Mouse (Mus musculus): Measurements from ENCODE around the gene Otud7b. TPM values are rescaled to one million over a fixed set of nuclear protein-coding genes. Genes with fewer than 3 reads are reported as not detected.
"Not testable (repeated sequence)": the region's sequence is repeated elsewhere in the genome, so short reads cannot be mapped to it uniquely, and the experiment has no call there.

The Otud7b gene
- polyA plus RNA-seq, 1 experiment, result 12.5 TPM

GRCm38 (mm10) chr3:96196437-96197128 lies 92.3 kb downstream of the Otud7b start:
- Histone ChIP-seq H3K36me3 (ENCODE audit: control insufficient read depth, insufficient read depth) (no peaks in the 10 kb centered on the region), H3ac (ENCODE audit: control insufficient read depth, insufficient read length, low read depth) (peak overlapping the region; percentile 97), H3K4me3 (ENCODE audit: insufficient read depth, poor library complexity, severe bottlenecking) (peak overlapping the region; percentile 47), H3K79me2 (ENCODE audit: control insufficient read depth, insufficient read depth) (peaks cover 7% of the 10 kb centered on the region), H3K27me3 (ENCODE audit: control insufficient read depth, insufficient read depth, insufficient read length) (no peaks in the 10 kb centered on the region), H3K79me3 (ENCODE audit: low read depth) (no peaks in the 10 kb centered on the region)
- TF ChIP-seq MYOG (IDR thresholded peaks at IDR 0.05; ENCODE audit: control insufficient read depth, extremely low read depth, insufficient read length) (no peak), FOSL1 (IDR thresholded peaks at IDR 0.05; ENCODE audit: insufficient read depth, low read length, poor library complexity, severe bottlenecking) (no peak), MAX (IDR thresholded peaks at IDR 0.05) (no peak), CTCF (IDR thresholded peaks at IDR 0.05; ENCODE audit: control insufficient read depth, insufficient read depth, insufficient read length) (no peak), CEBPB (IDR thresholded peaks at IDR 0.05; ENCODE audit: low read depth) (no peak), USF1 (IDR thresholded peaks at IDR 0.05; ENCODE audit: low read depth) (no peak), MYOD1 (IDR thresholded peaks at IDR 0.05; ENCODE audit: control insufficient read depth, insufficient read length, low read depth) (no peak)

DNA sequence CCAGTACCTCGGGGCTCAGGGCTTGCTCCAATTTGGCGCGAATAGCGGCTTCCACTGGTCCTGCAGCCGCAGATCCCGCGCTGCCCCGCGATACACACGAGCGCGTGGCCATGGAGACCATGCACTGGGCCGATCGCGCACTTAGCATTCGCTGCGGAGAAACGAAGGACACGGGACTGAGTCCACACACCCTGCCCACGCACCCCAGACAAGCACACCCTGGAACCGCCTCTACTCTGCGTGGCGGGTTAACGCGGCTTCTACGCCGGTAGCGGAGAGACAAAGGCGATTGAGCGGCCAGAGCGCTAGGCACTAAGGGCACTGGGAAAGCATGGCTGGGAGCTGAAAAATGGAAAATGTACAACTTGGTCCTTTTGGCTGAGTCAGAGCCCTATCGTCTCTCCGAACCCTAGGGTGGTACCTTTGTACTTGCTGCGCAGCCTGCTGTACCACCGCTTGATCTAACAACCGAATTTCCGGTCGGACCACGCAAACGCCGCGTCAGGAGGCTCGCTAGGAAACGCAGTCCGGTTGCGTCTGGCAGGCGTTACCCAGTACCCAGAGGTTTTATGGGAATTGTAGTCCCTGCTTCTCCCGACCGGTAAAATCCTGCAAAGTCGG lies 92.9 kb downstream of the Otud7b start:
- peak overlapping the region; percentile 47 for H3K4me3 ChIP-seq (ENCODE audit: insufficient read depth, poor library complexity, severe bottlenecking)
- no peaks in the 10 kb centered on the region for H3K36me3 ChIP-seq (ENCODE audit: control insufficient read depth, insufficient read depth)
- no peaks in the 10 kb centered on the region for H3K79me3 ChIP-seq (ENCODE audit: low read depth)
- H3K27me3 ChIP-seq (ENCODE audit: control insufficient read depth, insufficient read depth, insufficient read length), result no peaks in the 10 kb centered on the region
- peak; percentile 85 for TF ChIP-seq MAX (IDR thresholded peaks at IDR 0.05)
- no peak for TF ChIP-seq MYOD1 (IDR thresholded peaks at IDR 0.05; ENCODE audit: control insufficient read depth, insufficient read length, low read depth)
- TF ChIP-seq MYOG (IDR thresholded peaks at IDR 0.05; ENCODE audit: control insufficient read depth, extremely low read depth, insufficient read length), result no peak
- TF ChIP-seq USF1 (IDR thresholded peaks at IDR 0.05; ENCODE audit: low read depth), result no peak
- no peak for TF ChIP-seq FOSL1 (IDR thresholded peaks at IDR 0.05; ENCODE audit: insufficient read depth, low read length, poor library complexity, severe bottlenecking)
- H3K79me2 ChIP-seq (ENCODE audit: control insufficient read depth, insufficient read depth), result peaks cover 7% of the 10 kb centered on the region
- peak overlapping the region; percentile 97 for H3ac ChIP-seq (ENCODE audit: control insufficient read depth, insufficient read length, low read depth)

DNA sequence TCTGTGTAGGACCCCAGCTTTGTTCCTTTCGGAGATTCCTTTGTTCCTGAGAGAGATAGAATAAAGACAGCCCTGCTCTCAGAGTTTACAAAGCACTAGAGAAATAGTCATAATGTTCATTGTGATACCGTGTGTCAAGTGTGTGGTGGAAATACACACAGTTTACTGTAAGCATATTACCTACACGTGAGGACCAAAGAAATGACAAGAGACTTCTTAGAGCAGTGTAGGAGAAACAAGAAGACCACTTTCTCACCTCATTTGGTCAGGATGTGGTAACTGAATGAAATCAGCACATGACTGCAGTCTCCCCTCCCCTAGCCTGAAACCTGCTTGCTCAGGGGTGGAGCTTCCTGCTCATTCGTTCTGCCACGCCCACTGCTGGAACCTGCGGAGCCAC lies 93.9 kb downstream of the Otud7b start:
- Histone ChIP-seq H3ac (ENCODE audit: control insufficient read depth, insufficient read length, low read depth) (no peak overlapping the region), H3K36me3 (ENCODE audit: control insufficient read depth, insufficient read depth) (no peaks in the 10 kb centered on the region), H3K27me3 (ENCODE audit: control insufficient read depth, insufficient read depth, insufficient read length) (no peaks in the 10 kb centered on the region), H3K79me3 (ENCODE audit: low read depth) (no peaks in the 10 kb centered on the region), H3K79me2 (ENCODE audit: control insufficient read depth, insufficient read depth) (peaks cover 7% of the 10 kb centered on the region), H3K4me3 (ENCODE audit: insufficient read depth, poor library complexity, severe bottlenecking) (no peak overlapping the region)
- no peak for TF ChIP-seq MAX (IDR thresholded peaks at IDR 0.05)
- no peak for TF ChIP-seq FOSL1 (IDR thresholded peaks at IDR 0.05; ENCODE audit: insufficient read depth, low read length, poor library complexity, severe bottlenecking)
- no peak for TF ChIP-seq USF1 (IDR thresholded peaks at IDR 0.05; ENCODE audit: low read depth)
- TF ChIP-seq MYOD1 (IDR thresholded peaks at IDR 0.05; ENCODE audit: control insufficient read depth, insufficient read length, low read depth), result no peak

DNA sequence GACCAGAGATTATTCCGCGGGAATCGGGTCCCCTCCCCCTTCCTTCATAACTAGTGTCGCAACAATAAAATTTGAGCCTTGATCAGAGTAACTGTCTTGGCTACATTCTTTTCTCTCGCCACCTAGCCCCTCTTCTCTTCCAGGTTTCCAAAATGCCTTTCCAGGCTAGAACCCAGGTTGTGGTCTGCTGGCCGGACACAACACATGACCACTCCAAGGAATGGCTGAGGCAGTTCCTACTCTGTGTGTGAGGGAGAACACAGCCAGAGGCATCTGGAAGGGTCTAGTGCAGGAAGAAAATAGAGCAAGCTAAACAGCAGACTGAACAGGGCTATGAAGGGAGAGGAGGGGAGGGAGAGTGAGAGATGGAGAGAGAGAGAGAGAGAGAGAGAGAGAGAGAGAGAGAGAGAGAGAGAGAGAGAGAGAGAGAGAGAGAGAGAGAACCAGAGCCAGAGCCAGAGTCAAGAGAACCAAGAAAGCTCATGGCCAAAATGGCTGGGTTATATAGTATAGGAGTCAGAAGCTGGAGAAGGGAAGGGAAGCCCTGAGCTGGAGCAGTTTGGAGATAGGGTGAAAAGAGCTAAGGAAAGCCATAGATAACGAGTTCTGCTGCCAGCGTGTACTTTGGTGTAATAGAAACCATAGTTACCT lies 94.4 kb downstream of the Otud7b start:
- not testable (repeated sequence) for H3K27me3 ChIP-seq (ENCODE audit: control insufficient read depth, insufficient read depth, insufficient read length); H3K79me2 ChIP-seq (ENCODE audit: control insufficient read depth, insufficient read depth); H3K4me3 ChIP-seq (ENCODE audit: insufficient read depth, poor library complexity, severe bottlenecking); H3K79me3 ChIP-seq (ENCODE audit: low read depth); H3ac ChIP-seq (ENCODE audit: control insufficient read depth, insufficient read length, low read depth); H3K36me3 ChIP-seq (ENCODE audit: control insufficient read depth, insufficient read depth)

DNA sequence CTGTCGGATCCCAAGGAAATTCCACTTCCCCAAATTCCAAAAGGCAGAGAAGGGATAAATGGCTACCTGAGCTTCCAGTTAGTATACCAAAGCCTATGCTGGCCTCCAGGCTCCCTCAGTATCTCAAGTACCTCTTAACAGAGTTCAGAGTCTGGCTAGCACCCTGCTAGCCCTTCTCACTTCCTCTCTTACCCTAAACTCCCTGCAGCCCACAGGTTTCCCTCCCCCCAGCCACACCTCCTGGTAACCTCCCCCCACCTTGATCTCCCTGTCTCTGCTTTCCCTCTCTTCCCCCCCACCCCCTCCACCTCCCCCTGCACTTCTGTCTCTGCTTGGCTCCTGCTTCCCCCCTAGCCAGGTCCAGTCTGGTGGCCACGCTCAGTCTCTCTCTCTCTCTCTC lies 95.4 kb downstream of the Otud7b start:
- no peak for TF ChIP-seq CTCF (IDR thresholded peaks at IDR 0.05; ENCODE audit: control insufficient read depth, insufficient read depth, insufficient read length)
- TF ChIP-seq USF1 (IDR thresholded peaks at IDR 0.05; ENCODE audit: low read depth), result no peak
- no peak for TF ChIP-seq MYOD1 (IDR thresholded peaks at IDR 0.05; ENCODE audit: control insufficient read depth, insufficient read length, low read depth)
- TF ChIP-seq CEBPB (IDR thresholded peaks at IDR 0.05; ENCODE audit: low read depth), result no peak
- TF ChIP-seq FOSL1 (IDR thresholded peaks at IDR 0.05; ENCODE audit: insufficient read depth, low read length, poor library complexity, severe bottlenecking), result no peak
- TF ChIP-seq MAX (IDR thresholded peaks at IDR 0.05), result no peak
- no peak for TF ChIP-seq MYOG (IDR thresholded peaks at IDR 0.05; ENCODE audit: control insufficient read depth, extremely low read depth, insufficient read length)
- Histone ChIP-seq H3ac (ENCODE audit: control insufficient read depth, insufficient read length, low read depth) (no peak overlapping the region), H3K79me2 (ENCODE audit: control insufficient read depth, insufficient read depth) (peaks cover 7% of the 10 kb centered on the region), H3K4me3 (ENCODE audit: insufficient read depth, poor library complexity, severe bottlenecking) (no peak overlapping the region), H3K79me3 (ENCODE audit: low read depth) (no peaks in the 10 kb centered on the region), H3K36me3 (ENCODE audit: control insufficient read depth, insufficient read depth) (no peaks in the 10 kb centered on the region), H3K27me3 (ENCODE audit: control insufficient read depth, insufficient read depth, insufficient read length) (no peaks in the 10 kb centered on the region)

DNA sequence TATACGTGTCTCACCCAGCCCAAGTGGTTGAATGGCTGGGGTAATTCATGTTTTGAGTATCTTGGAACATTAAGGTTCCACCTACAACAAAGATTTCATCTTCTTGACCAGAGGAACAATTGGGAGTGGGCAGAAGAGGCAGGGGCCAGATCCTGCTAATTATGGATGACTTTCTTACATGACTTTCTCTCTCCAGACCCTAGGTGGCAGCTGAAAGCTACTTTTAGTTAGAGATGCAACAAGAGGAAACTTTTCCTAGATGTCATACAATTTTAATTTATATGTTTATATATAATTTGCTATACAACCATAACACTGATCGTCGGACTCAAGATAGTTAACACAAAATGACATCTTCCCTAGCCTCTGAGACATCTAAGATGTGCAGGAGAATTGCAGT lies 103.5 kb downstream of the Otud7b start:
- H3ac ChIP-seq (ENCODE audit: control insufficient read depth, insufficient read length, low read depth), result no peak overlapping the region
- H3K79me2 ChIP-seq (ENCODE audit: control insufficient read depth, insufficient read depth), result no peaks in the 10 kb centered on the region
- no peaks in the 10 kb centered on the region for H3K79me3 ChIP-seq (ENCODE audit: low read depth)
- peaks cover 4% of the 10 kb centered on the region for H3K27me3 ChIP-seq (ENCODE audit: control insufficient read depth, insufficient read depth, insufficient read length)
- H3K4me3 ChIP-seq (ENCODE audit: insufficient read depth, poor library complexity, severe bottlenecking), result no peak overlapping the region
- no peak for TF ChIP-seq USF1 (IDR thresholded peaks at IDR 0.05; ENCODE audit: low read depth)
- TF ChIP-seq FOSL1 (IDR thresholded peaks at IDR 0.05; ENCODE audit: insufficient read depth, low read length, poor library complexity, severe bottlenecking), result no peak
- TF ChIP-seq CEBPB (IDR thresholded peaks at IDR 0.05; ENCODE audit: low read depth), result no peak
- TF ChIP-seq MYOG (IDR thresholded peaks at IDR 0.05; ENCODE audit: control insufficient read depth, extremely low read depth, insufficient read length), result no peak
- TF ChIP-seq MYOD1 (IDR thresholded peaks at IDR 0.05; ENCODE audit: control insufficient read depth, insufficient read length, low read depth), result no peak
- TF ChIP-seq CTCF (IDR thresholded peaks at IDR 0.05; ENCODE audit: control insufficient read depth, insufficient read depth, insufficient read length), result no peak
- TF ChIP-seq MAX (IDR thresholded peaks at IDR 0.05), result no peak
- no peaks in the 10 kb centered on the region for H3K36me3 ChIP-seq (ENCODE audit: control insufficient read depth, insufficient read depth)

Data from C2C12 (cell line).